Mouse (Mus musculus): Measurements from ENCODE around the gene Ptpn7.
A peak's percentile ranks its signal among the peaks of the same experiment; 100 is the strongest.

Ptpn7 gene

GRCm38 (mm10) chr1:135158633-135159032, 26.1 kb downstream of the Ptpn7 start:
- peak; percentile 87 to 92 for DNase-seq (ENCODE audit: low spot score in 2 of 2)

GRCm38 (mm10) chr1:135159074-135159473, 26.6 kb downstream of the Ptpn7 start:
- DNase-seq (ENCODE audit: low spot score in 2 of 2), result peak; percentile 86 to 91

GRCm38 (mm10) chr1:135159556-135160123, 27.1 kb downstream of the Ptpn7 start:
- peak; percentile 60 to 66 for DNase-seq (ENCODE audit: low spot score in 2 of 2)

- peak; percentile 55 to 71 for DNase-seq (ENCODE audit: low spot score in 2 of 2)
Measured at GRCm38 (mm10) chr1:135160411-135161050, 28.0 kb downstream of the Ptpn7 start.

GRCm38 (mm10) chr1:135162720-135163119, 30.2 kb downstream of the Ptpn7 start:
- DNase-seq (ENCODE audit: low spot score in 2 of 2), result peak; percentile 86 to 88

- peak; percentile 84 to 86 for DNase-seq (ENCODE audit: low spot score in 2 of 2)
Measured at GRCm38 (mm10) chr1:135167435-135167834, 34.9 kb downstream of the Ptpn7 start, which contains the start of gene Gpr37l1. Gene Gpr37l1, minus strand, starts transcription at chr1:135167681.

- DNase-seq (ENCODE audit: low spot score in 2 of 2), result no peak
Measured at GRCm38 (mm10) chr1:135168453-135169200, 36.1 kb downstream of the Ptpn7 start.

GRCm38 (mm10) chr1:135169556-135170224, 37.2 kb downstream of the Ptpn7 start:
- no peak for DNase-seq (ENCODE audit: low spot score in 2 of 2)

GRCm38 (mm10) chr1:135170299-135170698, 37.8 kb downstream of the Ptpn7 start:
- no peak for DNase-seq (ENCODE audit: low spot score in 2 of 2)

GRCm38 (mm10) chr1:135171202-135171601, 38.7 kb downstream of the Ptpn7 start:
- DNase-seq (ENCODE audit: low spot score in 2 of 2), result no peak

GRCm38 (mm10) chr1:135171984-135172383, 39.5 kb downstream of the Ptpn7 start:
- DNase-seq (ENCODE audit: low spot score in 2 of 2), result peak; percentile 81 to 83

- DNase-seq (ENCODE audit: low spot score in 2 of 2), result no peak
Measured at GRCm38 (mm10) chr1:135173311-135173710, 40.8 kb downstream of the Ptpn7 start.

- no peak for DNase-seq (ENCODE audit: low spot score in 2 of 2)
Measured at GRCm38 (mm10) chr1:135175176-135175575, 42.7 kb downstream of the Ptpn7 start.

- no peak for DNase-seq (ENCODE audit: low spot score in 2 of 2)
Measured at GRCm38 (mm10) chr1:135177724-135178123, 45.2 kb downstream of the Ptpn7 start.

- no peak for DNase-seq (ENCODE audit: low spot score in 2 of 2)
Measured at GRCm38 (mm10) chr1:135178863-135179262, 46.4 kb downstream of the Ptpn7 start.

- no peak for DNase-seq (ENCODE audit: low spot score in 2 of 2)
Measured at GRCm38 (mm10) chr1:135180830-135181229, 48.3 kb downstream of the Ptpn7 start.

GRCm38 (mm10) chr1:135181275-135181674, 48.8 kb downstream of the Ptpn7 start:
- DNase-seq (ENCODE audit: low spot score in 2 of 2), result no peak

GRCm38 (mm10) chr1:135181880-135182623, 49.6 kb downstream of the Ptpn7 start:
- DNase-seq (ENCODE audit: low spot score in 2 of 2), result no peak

GRCm38 (mm10) chr1:135182975-135183374, 50.5 kb downstream of the Ptpn7 start:
- no peak for DNase-seq (ENCODE audit: low spot score in 2 of 2)

- no peak for DNase-seq (ENCODE audit: low spot score in 2 of 2)
Measured at GRCm38 (mm10) chr1:135183448-135183847, 50.9 kb downstream of the Ptpn7 start.

- no peak for DNase-seq (ENCODE audit: low spot score in 2 of 2)
Measured at GRCm38 (mm10) chr1:135183941-135184570, 51.6 kb downstream of the Ptpn7 start.

Measured in right cerebral cortex, postnatal 10 days (tissue).